Mouse (Mus musculus): ENCODE results near the gene Pold1.

Gene Pold1

DNA sequence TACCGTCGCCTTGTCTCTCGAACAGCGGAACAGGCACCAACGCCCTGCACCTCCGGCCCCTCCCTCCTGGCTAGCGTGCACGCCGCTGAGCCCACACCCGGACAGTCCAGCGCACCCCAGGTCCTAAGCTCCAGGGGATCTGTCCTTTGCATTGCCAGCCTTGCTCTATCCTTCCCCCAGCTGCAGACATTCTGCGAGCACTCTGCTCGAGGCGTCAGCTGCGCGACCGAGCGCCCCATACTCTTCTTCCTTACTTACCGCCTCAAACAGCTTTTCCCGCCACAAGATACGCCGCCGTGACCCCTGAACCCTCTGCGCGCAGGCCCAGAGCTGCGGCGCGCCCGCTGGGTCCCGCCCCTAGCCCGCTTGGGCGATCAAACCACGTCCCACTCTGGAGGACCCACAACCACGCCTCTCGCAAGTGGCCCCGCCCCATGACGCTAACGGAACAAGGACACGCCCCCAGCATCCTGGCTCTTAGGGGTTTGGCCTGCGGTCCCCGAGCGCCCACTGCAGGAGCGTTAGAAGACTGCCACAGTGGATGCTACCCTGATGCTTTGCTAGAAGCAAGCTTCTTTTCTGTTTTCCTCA is at the start of gene Pold1:
Gene Pold1, minus strand, starts transcription at position 353 of the 591 bp plus-strand sequence.
- peak; percentile 100 for DNase-seq (ENCODE audit: low read depth, low spot score)

DNA sequence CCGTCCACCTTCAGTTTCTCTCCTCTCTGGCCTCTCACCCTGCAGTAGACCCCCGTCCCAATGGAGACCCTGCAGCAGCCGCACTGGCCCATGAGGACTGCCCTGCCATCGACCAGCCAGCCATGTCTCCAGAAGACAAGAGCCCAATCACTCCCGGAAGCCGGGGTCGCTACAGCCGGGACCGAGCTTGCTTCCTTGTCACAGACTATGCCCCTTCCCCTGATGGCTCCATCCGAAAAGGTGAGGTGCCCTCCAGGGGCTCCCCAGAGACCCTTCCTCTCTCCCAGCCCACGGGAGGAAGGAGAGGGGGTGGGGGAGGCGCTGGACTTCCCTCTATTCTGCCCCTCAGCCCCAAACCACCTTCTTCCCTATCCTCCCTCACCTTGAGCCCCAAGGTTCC is 49.7 kb upstream of the Pold1 start:
- no peak for DNase-seq (ENCODE audit: low read depth, low spot score)

DNA sequence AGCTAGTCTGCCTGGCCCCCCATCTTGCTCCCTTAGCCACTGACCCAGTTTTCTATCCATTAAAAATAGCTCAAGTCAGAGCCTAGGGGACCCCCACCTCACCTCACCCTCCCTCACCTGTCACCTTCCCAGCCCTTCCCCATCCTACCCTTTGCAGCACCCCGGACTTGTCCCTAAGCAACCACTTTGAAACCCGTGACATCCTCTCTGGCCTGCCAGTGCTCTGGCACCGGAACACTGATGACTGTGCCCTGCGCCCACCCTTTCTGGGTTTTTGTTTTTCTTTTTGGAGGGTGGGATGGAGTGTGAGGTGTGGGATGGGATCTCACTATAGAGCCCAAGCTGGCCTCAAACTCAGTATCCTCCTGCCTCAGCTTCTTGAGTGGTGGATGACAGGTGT is 49.0 kb upstream of the Pold1 start:
- DNase-seq (ENCODE audit: low read depth, low spot score) = no peak

DNA sequence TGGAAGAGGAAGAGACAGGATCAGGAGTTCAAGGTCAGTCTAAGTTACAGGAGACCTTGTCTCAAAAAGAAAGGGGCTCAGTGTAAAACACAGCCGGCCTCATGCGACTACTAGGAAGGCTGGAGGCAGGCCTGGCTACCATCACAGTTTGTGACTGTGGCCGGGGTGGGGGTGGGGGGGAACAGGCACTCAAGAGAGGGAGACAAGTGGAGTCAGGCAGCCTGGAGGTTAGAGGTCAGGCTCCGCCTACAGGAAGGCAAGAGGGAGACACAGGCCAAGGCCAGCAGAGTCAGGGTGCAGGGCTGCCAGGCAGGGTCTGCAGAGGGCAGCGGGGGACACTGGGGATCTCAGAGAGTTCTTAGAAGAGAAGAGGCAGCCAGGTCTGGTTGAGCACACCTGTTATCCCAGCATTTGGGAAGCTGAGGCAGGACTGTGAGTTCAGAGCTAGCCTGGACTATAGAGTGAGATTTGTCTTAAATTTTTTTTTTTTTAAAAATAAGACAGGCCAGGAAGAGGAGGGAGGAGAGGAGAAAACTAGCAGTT is 48.4 kb upstream of the Pold1 start:
- DNase-seq (ENCODE audit: low read depth, low spot score) = peak; percentile 67

DNA sequence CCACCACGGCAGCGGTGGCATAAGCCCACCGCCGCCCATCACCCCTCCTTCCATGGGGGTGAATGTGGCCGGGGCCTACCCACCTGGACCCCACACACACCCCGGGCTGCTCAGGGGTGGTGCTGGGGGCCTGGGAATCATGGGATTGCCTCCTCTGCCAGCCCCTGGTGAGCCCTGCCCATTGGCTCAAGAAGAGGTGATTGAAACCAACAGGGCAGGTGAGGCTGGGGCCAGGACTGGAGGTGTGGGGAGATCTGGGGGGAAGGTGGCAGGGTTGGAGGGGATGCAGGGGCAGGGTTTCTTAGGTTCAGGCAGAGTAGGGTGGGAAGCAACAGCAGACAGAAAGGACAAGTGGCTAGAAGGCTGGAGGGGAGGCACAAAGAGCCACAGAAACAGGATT is 47.4 kb upstream of the Pold1 start:
- no peak for DNase-seq (ENCODE audit: low read depth, low spot score)

DNA sequence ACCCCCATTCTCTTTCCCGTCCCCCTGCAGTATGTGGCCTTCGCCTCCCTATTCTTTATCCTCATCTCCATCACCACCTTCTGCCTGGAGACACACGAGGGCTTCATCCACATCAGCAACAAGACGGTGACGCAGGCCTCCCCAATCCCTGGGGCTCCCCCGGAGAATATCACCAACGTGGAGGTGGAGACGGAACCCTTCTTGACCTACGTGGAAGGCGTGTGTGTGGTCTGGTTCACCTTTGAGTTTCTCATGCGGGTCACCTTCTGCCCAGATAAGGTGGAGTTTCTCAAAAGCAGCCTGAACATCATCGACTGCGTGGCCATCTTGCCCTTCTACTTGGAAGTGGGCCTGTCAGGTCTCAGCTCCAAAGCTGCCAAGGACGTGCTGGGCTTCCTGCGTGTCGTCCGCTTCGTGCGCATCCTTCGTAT is 46.5 kb upstream of the Pold1 start:
- DNase-seq (ENCODE audit: low read depth, low spot score) = no peak

DNA sequence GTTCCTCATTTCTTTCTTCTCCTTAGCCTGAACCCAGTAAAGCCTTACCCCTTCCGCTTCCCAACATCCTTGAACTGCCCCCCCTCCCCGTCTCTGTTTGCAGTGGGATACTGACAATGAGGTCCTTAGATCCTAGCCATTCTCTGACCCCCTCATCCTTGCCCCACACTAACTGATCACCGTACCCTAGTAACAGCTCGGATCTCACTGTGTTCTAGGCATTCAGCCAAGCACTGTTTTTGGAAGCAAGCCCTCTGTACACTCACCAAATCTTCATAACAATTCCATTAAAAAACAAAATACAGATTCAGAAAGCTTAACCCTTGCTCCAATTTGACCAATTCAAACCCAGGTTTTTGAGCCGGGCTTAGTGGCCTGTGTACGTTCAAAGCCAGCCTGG is 45.6 kb upstream of the Pold1 start:
- DNase-seq (ENCODE audit: low read depth, low spot score) = no peak

DNA sequence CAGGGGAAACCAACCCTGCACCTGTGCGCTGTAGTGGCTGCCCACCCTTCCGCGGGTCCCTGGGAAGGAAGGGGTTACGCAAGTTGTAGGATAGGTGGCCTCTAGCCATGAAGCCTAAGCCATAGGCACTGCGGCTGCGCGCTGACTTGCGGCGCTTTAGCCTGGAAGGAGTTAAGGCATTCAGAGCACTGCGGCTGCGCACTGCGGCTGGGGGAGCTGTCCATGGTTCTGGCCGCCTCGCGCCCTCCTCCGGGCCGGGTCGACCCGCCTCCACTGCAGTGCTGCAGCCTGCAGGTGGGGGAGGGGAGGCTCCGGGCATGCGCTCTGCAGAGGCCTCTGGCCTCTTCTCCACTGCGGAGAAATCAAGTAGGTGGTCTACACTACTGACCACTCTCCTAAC is 45.1 kb upstream of the Pold1 start:
- peak; percentile 94 for DNase-seq (ENCODE audit: low read depth, low spot score)

DNA sequence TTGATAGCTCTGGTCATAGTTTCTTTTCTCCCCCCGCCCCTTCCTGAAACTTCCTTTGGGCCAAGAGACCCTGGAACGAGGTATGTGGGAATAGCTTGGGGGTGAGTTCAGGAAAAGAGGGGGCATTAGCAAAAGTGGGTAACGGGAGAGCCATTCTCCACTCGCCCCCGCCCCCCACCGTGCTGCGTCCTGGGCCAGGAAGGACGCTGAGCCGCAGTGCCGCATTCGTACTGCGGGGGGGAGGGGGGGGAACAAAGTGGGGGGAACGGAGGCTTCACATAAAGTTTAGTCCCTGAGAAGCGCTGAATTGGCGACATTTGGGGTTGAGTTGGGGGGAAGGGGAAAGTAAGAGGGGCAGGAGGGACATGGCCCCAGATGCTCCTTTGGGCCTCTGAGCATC is 44.4 kb upstream of the Pold1 start:
- no peak for DNase-seq (ENCODE audit: low read depth, low spot score)

DNA sequence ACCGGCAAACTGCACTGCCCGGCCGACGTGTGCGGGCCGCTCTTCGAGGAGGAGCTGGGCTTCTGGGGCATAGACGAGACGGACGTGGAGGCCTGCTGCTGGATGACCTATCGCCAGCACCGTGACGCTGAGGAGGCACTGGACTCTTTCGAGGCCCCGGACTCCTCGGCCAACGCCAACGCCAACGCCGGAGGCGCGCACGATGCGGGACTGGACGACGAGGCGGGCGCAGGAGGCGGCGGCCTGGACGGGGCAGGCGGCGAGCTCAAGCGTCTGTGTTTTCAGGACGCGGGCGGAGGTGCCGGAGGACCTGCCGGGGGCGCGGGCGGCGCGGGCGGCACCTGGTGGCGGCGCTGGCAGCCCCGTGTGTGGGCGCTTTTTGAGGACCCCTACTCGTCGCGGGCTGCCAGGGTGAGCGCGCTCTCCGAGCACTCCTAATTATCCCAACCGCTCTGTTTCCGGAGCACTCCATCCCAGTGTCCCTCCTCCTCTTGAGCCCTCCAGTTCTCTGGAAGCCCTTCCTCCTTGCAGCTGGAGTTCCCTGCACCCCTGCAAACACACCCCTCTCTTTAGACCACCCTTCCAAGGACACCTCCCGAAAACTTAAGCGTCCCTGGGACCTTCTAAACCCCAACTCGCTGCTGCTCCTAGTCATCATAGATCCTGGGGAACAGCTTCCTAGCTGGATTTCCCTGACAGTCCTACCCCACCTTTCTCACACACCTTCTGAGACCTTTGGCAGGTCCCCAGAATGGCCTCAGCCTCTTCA is 42.9 kb upstream of the Pold1 start:
- no peak for DNase-seq (ENCODE audit: low read depth, low spot score)

DNA sequence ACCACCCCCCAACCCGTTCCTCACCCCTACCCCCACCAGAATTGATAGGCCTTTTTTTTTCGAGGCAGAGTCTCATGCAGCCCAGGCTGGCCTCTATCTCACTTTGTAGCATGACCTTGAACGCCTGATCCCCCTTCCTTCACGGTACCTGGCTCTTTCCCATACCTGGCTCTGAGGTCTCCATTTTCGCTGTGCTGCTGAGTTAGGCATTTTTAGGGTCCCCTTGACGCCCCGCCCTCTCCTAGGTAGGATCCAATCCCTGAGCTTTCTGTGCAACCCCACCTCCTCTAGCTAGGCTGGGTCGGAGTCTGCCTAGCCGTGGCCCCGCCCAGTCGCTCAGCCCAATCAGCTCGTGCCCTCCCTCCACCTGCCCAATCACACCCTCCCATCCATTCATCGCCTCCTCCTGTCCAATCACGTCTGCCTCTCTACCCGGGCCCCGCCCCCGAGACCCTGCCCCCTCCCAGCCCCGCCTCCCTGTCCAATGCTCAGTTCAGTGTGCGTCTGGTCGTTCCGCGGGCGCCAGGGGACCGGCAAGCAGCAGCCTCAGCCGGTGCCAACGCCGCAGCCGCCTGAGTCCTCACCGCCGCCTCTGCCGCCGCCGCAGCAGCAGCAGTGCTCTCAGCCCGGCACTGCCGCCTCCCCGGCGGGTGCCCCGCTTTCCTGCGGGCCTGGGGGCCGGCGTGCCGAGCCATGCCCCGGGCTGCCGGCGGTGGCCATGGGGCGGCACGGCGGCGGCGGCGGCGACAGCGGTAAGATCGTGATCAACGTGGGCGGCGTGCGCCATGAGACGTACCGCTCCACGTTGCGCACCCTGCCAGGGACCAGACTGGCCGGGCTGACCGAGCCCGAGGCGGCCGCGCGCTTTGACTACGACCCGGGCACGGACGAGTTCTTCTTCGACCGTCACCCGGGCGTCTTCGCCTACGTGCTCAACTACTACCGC is 42.0 kb upstream of the Pold1 start, which contains the start of gene Kcnc3:
Gene Kcnc3, plus strand, starts transcription at position 263 of the 946 bp plus-strand sequence.
- DNase-seq (ENCODE audit: low read depth, low spot score) = peak; percentile 99

DNA sequence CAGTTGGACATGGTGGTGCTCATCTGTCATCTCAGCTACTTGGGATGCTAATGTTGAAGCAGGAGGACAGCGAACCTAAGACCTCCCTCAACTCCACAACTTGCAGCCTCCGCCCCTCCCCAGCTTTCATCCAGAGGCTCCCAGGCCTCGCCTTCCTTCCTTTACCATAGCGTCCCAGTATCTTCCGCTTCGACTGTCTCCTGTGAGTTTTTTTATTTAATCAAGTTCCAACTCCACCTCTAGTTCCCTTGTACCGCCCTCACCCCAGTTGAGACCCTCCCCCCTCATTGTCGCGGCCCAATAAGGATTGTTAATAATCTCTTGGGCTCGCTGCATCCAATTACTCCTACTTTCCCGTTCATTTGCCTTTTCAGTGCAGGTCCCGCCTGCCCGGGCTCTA is 41.3 kb upstream of the Pold1 start:
- DNase-seq (ENCODE audit: low read depth, low spot score) = peak; percentile 78

DNA sequence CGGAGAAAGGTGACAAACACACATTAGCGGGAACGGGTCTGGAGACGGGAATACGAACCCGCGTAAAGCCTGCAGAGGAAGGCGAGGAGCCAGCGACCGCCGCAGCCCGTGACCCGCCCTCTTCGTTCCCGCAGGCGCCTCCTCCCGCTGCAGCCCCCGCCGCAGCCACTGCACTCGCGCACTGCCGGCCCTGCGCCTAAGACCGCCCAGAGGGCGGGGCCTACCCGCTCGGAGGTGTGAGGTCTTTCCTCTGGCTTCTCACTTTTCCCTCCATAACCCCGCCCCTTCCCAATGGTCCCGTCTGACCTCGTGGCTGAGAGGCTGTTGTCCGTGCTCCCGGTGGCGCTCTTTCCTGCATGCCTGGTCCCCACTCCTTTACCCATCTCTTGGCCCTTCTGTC is 40.5 kb upstream of the Pold1 start:
- peak; percentile 95 for DNase-seq (ENCODE audit: low read depth, low spot score)

DNA sequence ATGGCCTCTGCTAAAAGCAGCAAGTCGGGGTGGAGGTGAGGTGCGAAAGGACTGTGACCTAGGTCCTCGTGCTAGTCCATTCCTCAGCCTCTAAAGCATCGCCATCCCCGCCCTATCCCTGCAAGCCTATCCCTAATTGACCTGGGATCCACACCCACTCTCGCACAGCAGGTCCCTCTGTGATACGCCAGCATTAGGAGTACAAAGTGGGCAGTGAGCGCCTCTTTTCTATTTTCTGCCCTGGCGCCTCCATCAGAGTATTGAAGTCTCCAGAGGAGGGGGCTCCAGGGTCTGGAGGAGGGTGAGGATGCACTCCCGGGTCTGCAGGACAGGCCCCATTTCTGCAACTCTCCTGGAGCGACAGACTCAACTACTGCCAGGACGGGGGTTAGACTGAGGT is 39.7 kb upstream of the Pold1 start:
- peak; percentile 41 for DNase-seq (ENCODE audit: low read depth, low spot score)

DNA sequence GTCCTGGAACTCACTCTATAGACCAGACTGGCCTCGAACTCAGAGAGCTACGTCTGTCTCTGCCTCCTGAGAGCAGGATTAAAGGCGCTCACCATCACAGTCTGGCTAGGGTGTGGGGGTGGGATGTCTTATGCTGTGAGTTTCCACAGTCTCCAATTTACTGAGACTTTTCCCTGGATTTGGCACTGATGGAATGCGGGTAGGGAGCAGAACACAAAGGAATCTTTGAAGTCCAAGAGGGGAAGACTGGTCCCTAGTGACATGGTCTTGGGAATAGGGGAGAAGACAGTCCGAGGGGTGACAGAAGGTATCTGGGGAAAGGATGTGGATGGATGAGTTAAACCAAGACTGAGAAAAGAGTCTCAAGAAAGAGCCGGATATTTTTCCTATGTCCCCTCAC is 39.0 kb upstream of the Pold1 start:
- DNase-seq (ENCODE audit: low read depth, low spot score) = no peak

DNA sequence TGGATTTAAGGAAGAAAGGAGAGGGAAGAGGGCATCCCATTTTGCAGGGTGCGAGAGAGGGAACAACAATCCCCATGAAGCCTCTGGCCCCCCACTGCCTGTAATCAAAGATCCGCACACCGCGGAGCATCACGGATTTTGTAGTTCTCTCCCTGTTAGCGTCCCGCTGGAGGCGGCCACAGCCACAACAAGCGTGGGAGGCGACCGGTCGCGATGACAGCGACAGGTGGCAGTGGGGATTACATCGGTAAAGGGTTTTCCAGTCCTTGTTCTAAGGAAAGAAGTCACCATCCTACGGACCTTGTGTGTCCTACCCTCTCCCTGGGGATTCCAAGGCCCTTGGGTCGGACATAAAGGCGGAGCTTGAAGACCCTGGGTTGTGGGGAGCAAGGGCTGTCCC is 38.3 kb upstream of the Pold1 start:
- DNase-seq (ENCODE audit: low read depth, low spot score) = peak; percentile 84

DNA sequence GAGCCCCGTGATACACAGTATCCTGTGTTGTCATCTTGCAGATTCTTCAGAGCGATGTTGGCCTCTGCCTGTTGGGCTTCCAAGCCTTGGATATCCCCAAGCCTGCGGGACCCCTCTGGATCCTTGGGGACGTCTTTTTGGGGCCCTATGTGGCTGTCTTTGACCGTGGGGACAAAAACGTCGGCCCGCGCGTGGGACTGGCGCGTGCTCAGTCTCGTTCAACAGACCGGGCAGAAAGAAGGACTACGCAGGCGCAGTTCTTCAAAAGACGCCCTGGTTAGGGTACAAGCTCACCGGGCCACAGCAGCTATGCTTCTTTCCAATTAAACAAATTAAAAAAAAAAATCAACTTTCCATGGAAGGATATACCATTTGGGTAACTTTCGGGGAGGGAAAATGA is 37.9 kb upstream of the Pold1 start:
- DNase-seq (ENCODE audit: low read depth, low spot score) = peak; percentile 63

DNA sequence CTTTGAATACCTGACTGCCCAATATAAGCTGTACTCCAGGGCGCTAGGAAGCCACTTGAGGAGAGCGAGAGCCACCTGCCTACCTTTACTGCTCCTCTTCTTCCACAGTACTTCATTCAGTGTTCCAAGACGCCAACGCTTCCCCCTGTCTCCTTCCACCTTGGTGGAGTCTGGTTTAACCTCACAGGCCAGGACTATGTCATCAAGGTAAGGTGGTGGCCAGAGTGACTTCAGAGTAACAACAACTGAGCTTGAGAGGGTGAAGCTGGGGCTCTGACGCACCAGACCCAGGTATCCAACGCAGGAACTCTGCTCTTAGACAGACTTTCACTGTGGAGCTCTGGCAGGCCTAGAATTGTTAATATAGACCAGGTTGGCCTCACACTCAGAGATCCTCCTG is 37.0 kb upstream of the Pold1 start:
- no peak for DNase-seq (ENCODE audit: low read depth, low spot score)

DNA sequence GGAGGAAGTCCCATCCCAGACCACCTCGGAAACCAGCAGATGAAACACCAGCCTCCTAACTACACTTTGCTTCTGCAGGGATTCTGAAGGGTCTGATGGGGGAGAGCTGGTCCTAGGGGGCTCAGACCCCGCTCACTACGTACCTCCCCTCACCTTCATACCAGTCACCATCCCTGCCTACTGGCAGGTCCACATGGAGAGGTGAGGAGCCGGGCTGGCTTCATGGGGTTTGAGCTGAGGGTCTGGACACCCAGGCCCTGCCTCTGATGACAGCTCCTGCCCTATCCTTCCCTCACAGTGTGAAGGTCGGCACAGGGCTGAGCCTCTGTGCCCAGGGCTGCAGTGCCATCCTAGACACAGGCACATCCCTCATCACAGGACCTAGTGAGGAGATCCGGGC is 36.3 kb upstream of the Pold1 start:
- DNase-seq (ENCODE audit: low read depth, low spot score) = no peak

DNA sequence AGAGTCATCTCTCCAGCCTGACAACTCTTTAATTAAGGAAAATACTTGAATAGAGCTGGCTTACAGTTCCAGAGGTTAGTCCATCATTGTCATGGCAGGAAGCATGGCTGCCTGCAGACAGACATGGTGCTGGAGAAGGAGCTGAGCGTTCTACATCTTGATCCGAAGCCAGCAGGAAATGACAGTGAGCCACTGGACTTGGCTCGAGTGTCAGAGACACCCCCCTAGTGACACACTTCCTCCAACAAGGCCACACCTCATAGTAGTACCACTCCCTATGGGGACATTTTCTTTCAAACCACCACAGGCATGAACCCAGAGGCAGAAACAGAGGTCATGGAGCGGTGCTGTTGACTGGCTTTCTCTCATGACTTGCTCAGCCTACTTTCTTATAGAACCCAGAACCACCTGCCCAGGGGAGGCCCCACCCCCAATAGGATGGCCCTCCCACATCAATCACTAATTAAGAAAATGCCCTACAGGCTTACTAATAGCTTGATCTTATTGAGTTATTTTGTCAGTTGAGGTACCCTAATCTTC is 35.7 kb upstream of the Pold1 start:
- DNase-seq (ENCODE audit: low read depth, low spot score) = no peak

DNA sequence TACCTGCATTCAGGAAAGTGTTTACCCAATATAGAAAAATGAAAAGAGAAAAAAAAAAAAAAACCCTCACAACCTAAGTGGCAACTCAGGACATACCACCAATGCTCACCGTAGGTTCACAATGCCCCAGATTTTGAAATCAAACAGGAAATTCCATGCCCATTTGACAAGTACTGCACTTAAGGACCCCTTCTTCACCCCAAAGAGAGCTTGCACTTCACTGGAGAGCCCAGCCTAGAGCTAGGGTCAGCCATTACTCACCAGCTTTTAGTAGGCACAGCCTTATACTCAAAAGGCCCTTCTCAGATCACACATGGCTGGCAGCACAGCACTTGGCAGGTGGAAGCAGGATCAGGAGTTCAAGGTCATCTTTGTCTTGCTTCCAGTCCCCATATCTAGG is 34.5 kb upstream of the Pold1 start:
- no peak for DNase-seq (ENCODE audit: low read depth, low spot score)

DNA sequence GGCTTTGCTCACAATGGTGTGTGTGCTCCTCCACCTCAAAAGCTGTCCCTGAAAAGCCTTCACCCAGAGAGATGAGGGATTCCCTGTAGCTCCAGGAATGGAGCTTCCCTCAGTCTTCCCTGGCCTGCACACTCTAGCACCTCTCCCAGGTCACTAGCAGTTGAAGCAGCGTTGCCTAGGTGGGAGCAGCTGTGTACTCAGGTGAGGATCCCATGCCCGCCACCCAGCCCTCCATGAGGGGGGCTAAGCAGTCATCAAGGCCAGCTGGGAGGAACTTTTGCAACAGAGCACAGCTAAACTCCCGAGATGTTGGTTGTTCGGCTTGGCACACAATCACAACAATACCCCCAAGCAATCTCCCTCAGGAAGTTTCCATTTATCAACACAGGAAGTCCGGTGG is 34.1 kb upstream of the Pold1 start:
- no peak for DNase-seq (ENCODE audit: low read depth, low spot score)

Data from ES-CJ7 (cell line).